In genomic region chr11:54865330-54866085, GRCm38 (mm10) we compare ENCODE assay signal across 8 mouse cellular contexts. TPM values are rescaled to one million over a fixed set of nuclear protein-coding genes. Genes with fewer than 3 reads are reported as not detected.
DNase-seq lines count a peak whose midpoint lies in the region; ATAC-seq and TF ChIP-seq lines count a peak whose summit lies in the region.

No protein-coding gene starts in this region.

- peak overlapping the region; percentile 97 for H3K4me3 ChIP-seq in erythroblast, embryonic 14.5 days (replicated peaks)
- peak overlapping the region; percentile 90 for H3K4me3 ChIP-seq in forebrain, embryonic 14.5 days (ENCODE audit: low read depth, low read length)
- H3K4me3 ChIP-seq in liver, embryonic 14.5 days (ENCODE audit: insufficient read depth in 1 of 2, low read depth in 2 of 2, low read length in 2 of 2) = peak overlapping the region; percentile 78 to 86

- no peak for TF ChIP-seq CTCF in liver, embryonic 14.5 days (IDR thresholded peaks at IDR 0.05; ENCODE audit: low read depth)

- ATAC-seq in erythroblast, adult 5-6 weeks (replicated peaks; ENCODE audit: low FRiP score, poor library complexity, severe bottlenecking) = no peak
- ATAC-seq in forebrain, embryonic 14.5 days = no peak
- ATAC-seq in liver, embryonic 14.5 days (ENCODE audit: insufficient read depth) = no peak

- H3K9me3 ChIP-seq in erythroblast, embryonic 14.5 days (ENCODE audit: control insufficient read depth, low read length) = no peaks in the 10 kb centered on the region
- no peaks in the 10 kb centered on the region for H3K9me3 ChIP-seq in forebrain, embryonic 14.5 days (replicated peaks; ENCODE audit: control insufficient read depth, low read length)
- H3K9me3 ChIP-seq in liver, embryonic 14.5 days (ENCODE audit: control insufficient read depth, low read length) = no peaks in the 10 kb centered on the region

- peak overlapping the region; percentile 98 for H3K9ac ChIP-seq in forebrain, embryonic 14.5 days (ENCODE audit: low read length)
- no peak overlapping the region for H3K9ac ChIP-seq in liver, embryonic 14.5 days (replicated peaks)

- no peak for TF ChIP-seq EP300 in liver, embryonic 14.5 days (IDR thresholded peaks at IDR 0.05; ENCODE audit: low read depth)

- peak overlapping the region; percentile 53 for H3K4me2 ChIP-seq in forebrain, embryonic 14.5 days (ENCODE audit: low read length)
- peak overlapping the region; percentile 81 for H3K4me2 ChIP-seq in liver, embryonic 14.5 days (ENCODE audit: low read depth)

- peak; percentile 62 for DNase-seq in 416B (ENCODE audit: low read depth)
- no peak for DNase-seq in forebrain, embryonic 14.5 days (ENCODE audit: low spot score)
- DNase-seq in liver, embryonic 14.5 days (ENCODE audit: low read depth in 3 of 3, low spot score in 3 of 3) = no peak
- no peak for DNase-seq in adrenal gland, postnatal 25 days
- DNase-seq in left cerebral cortex, adult 8-10 months (ENCODE audit: low spot score in 2 of 2) = no peak
- no peak for DNase-seq in frontal cortex, postnatal 14 days (ENCODE audit: low spot score in 2 of 2)

- H3K4me1 ChIP-seq in erythroblast, embryonic 14.5 days (ENCODE audit: control insufficient read depth) = peaks cover 70% of the 10 kb centered on the region
- peaks cover 13% of the 10 kb centered on the region for H3K4me1 ChIP-seq in forebrain, embryonic 14.5 days (ENCODE audit: control insufficient read depth, insufficient read depth, low read length)
- H3K4me1 ChIP-seq in liver, embryonic 14.5 days (replicated peaks; ENCODE audit: control insufficient read depth in 2 of 2, insufficient read depth in 2 of 2, low read length in 1 of 2) = peaks cover 16 to 37% of the 10 kb centered on the region in 2 experiments

- WGBS in forebrain, embryonic 14.5 days = 74% methylated on average over 6 of the region's 6 CpGs
- WGBS in liver, embryonic 14.5 days (ENCODE audit: insufficient replicate concordance) = 57% methylated on average over 6 of the region's 6 CpGs

- peak overlapping the region; percentile 87 for H3K27ac ChIP-seq in forebrain, embryonic 14.5 days (ENCODE audit: low read depth, low read length)
- no peak overlapping the region for H3K27ac ChIP-seq in liver, embryonic 14.5 days

- no peaks in the 10 kb centered on the region for H3K27me3 ChIP-seq in erythroblast, embryonic 14.5 days (ENCODE audit: control insufficient read depth)
- H3K27me3 ChIP-seq in forebrain, embryonic 14.5 days (replicated peaks; ENCODE audit: control insufficient read depth, insufficient read depth, low read length) = no peaks in the 10 kb centered on the region
- H3K27me3 ChIP-seq in liver, embryonic 14.5 days (ENCODE audit: control insufficient read depth, insufficient read depth, low read length) = no peaks in the 10 kb centered on the region

- peaks cover 27% of the 10 kb centered on the region for H3K36me3 ChIP-seq in erythroblast, embryonic 14.5 days (ENCODE audit: control insufficient read depth)
- peaks cover 13% of the 10 kb centered on the region for H3K36me3 ChIP-seq in forebrain, embryonic 14.5 days (ENCODE audit: control insufficient read depth, insufficient read depth, low read length)
- H3K36me3 ChIP-seq in liver, embryonic 14.5 days (replicated peaks; ENCODE audit: control insufficient read depth, insufficient read depth, low read depth) = peaks cover 9% of the 10 kb centered on the region

RNA-seq across cellular contexts. Expression of gene Hint1, which starts 0.7 kb away (rescaled TPM):
- 113 and 143 TPM in 2 replicates for polyA plus RNA-seq in erythroblast, embryonic 14.5 days (2012)
- 97.0 and 122 TPM in 2 replicates for total RNA-seq in erythroblast, adult 5-6 weeks (2015; ENCODE audit: low replicate concordance)
- total RNA-seq in erythroblast, adult 5-6 weeks (2017; ENCODE audit: low replicate concordance) = 67.1 and 108 TPM in 2 replicates
- polyA plus RNA-seq in forebrain, embryonic 14.5 days (2014; fragmentation: Nextera tagmentation; extraction: Ambion mirVana) = 757 and 875 TPM in 2 replicates
- 293 and 330 TPM in 2 replicates for polyA plus RNA-seq in liver, embryonic 14.5 days (2012; rRNA removed)
- polyA plus RNA-seq in liver, embryonic 14.5 days (2014; fragmentation: Nextera tagmentation; extraction: Ambion mirVana) = 442 and 509 TPM in 2 replicates
- 386 and 405 TPM in 2 replicates for total RNA-seq in adrenal gland, postnatal 25 days (2021)
- 100 to 1,000 TPM; 204 to 277 (median 234) TPM for total RNA-seq in left cerebral cortex, adult 8-10 months (2022)

RNA-seq across cellular contexts. Expression of gene Lyrm7, which starts 4.8 kb away (rescaled TPM):
- polyA plus RNA-seq in erythroblast, embryonic 14.5 days (2012) = not detected in 2 replicates
- total RNA-seq in erythroblast, adult 5-6 weeks (2015; ENCODE audit: low replicate concordance) = 1.9 and 5.0 TPM in 2 replicates
- 1.3 and 5.7 TPM in 2 replicates for total RNA-seq in erythroblast, adult 5-6 weeks (2017; ENCODE audit: low replicate concordance)
- polyA plus RNA-seq in forebrain, embryonic 14.5 days (2014; fragmentation: Nextera tagmentation; extraction: Ambion mirVana) = 11.4 and 13.2 TPM in 2 replicates
- polyA plus RNA-seq in liver, embryonic 14.5 days (2012; rRNA removed) = 1.8 and 2.0 TPM in 2 replicates
- polyA plus RNA-seq in liver, embryonic 14.5 days (2014; fragmentation: Nextera tagmentation; extraction: Ambion mirVana) = 5.4 and 6.4 TPM in 2 replicates
- 16.8 and 17.8 TPM in 2 replicates for total RNA-seq in adrenal gland, postnatal 25 days (2021)
- 10 to 100 TPM; 23.4 to 37.9 (median 27.9) TPM for total RNA-seq in left cerebral cortex, adult 8-10 months (2022)

RNA-seq across cellular contexts. Expression of gene Gpx3, which starts 36.7 kb away (rescaled TPM):
- polyA plus RNA-seq in erythroblast, embryonic 14.5 days (2012) = 0.79 and 0.86 TPM in 2 replicates
- total RNA-seq in erythroblast, adult 5-6 weeks (2015; ENCODE audit: low replicate concordance) = 20.9 and 32.1 TPM in 2 replicates
- total RNA-seq in erythroblast, adult 5-6 weeks (2017; ENCODE audit: low replicate concordance) = 0.84 and 1.8 TPM in 2 replicates
- polyA plus RNA-seq in forebrain, embryonic 14.5 days (2014; fragmentation: Nextera tagmentation; extraction: Ambion mirVana) = 19.4 and 24.4 TPM in 2 replicates
- 8.3 and 10.6 TPM in 2 replicates for polyA plus RNA-seq in liver, embryonic 14.5 days (2012; rRNA removed)
- 26.4 and 27.0 TPM in 2 replicates for polyA plus RNA-seq in liver, embryonic 14.5 days (2014; fragmentation: Nextera tagmentation; extraction: Ambion mirVana)
- 255 and 328 TPM in 2 replicates for total RNA-seq in adrenal gland, postnatal 25 days (2021)
- 10 to 100 TPM in 2 of 4 experiments, 1 to 10 TPM in 2; 7.5 to 12.5 (median 10.4) TPM for total RNA-seq in left cerebral cortex, adult 8-10 months (2022)
